ENCODE assay signal across 8 mouse cellular contexts in the genomic region with DNA sequence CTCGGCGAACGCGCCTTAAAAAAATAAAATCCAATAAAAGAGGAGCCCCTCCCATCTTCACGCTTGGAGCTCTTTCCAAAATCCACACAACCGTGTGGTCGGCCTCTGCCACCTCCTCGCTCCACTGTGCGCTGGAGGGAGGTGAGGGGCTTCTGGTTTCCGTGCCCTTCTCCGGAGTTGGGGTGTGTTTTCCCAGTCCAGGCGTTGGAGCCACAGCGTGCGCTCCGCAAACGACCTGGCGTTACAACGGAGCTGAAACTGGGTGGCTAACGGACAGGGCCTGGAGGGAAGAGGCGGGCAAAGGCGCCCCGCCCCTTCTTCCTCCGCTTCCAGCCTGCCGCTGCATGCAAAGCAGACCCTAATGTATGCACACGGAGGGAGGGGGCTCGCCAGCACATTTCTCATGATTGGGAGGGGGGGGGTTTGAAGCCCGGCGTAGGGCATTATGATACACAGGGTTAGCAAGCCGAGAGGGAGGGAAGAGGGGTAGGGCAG. TPM values are rescaled to one million over a fixed set of nuclear protein-coding genes. Genes with fewer than 3 reads are reported as not detected.
DNase-seq lines count a peak whose midpoint lies in the region; ATAC-seq and TF ChIP-seq lines count a peak whose summit lies in the region.

No protein-coding gene starts in this region.

- TF ChIP-seq POLR2A in ES-Bruce4 (IDR thresholded peaks at IDR 0.05; ENCODE audit: insufficient read depth, low read length): peak; percentile 93
- peak; percentile 59; the same call in 1 of the 2 replicates for TF ChIP-seq POLR2A in testis, adult 2 months (IDR thresholded peaks at IDR 0.05; ENCODE audit: control insufficient read depth, low read depth, low read length)

- TF ChIP-seq EP300 in ES-Bruce4 (IDR thresholded peaks at IDR 0.05; ENCODE audit: insufficient read depth, low read depth, low read length): no peak; the same call in 1 of the 2 replicates
- no peak for TF ChIP-seq EP300 in heart, postnatal 0 days (IDR thresholded peaks at IDR 0.05; ENCODE audit: low read depth)

- peak; percentile 83 for ATAC-seq in forebrain, embryonic 12.5 days (ENCODE audit: low FRiP score)
- ATAC-seq in heart, postnatal 0 days (ENCODE audit: insufficient read depth, low read depth): peak; percentile 47
- peak; percentile 37 for ATAC-seq in liver, embryonic 15.5 days (ENCODE audit: insufficient read depth)
- ATAC-seq in neural tube, embryonic 13.5 days (ENCODE audit: low read depth): peak; percentile 73

- H3K4me2 ChIP-seq in forebrain, embryonic 12.5 days: peak overlapping the region; percentile 88
- H3K4me2 ChIP-seq in heart, postnatal 0 days (ENCODE audit: low read depth, low read length): peak overlapping the region; percentile 100
- peak overlapping the region; percentile 99 for H3K4me2 ChIP-seq in liver, embryonic 15.5 days
- peak overlapping the region; percentile 93 for H3K4me2 ChIP-seq in neural tube, embryonic 13.5 days

- under 1% methylated on average over 28 of the region's 29 CpGs for WGBS in forebrain, embryonic 12.5 days
- WGBS in heart, postnatal 0 days: under 1% methylated on average over 29 of the region's 29 CpGs
- 0% methylated on average over 29 of the region's 29 CpGs for WGBS in liver, embryonic 15.5 days (ENCODE audit: insufficient replicate concordance)
- under 1% methylated on average over 29 of the region's 29 CpGs for WGBS in neural tube, embryonic 13.5 days

- no peaks in the 10 kb centered on the region for H3K27me3 ChIP-seq in ES-Bruce4 (ENCODE audit: control insufficient read depth, insufficient read depth, low read length, poor library complexity, severe bottlenecking)
- no peaks in the 10 kb centered on the region for H3K27me3 ChIP-seq in forebrain, embryonic 12.5 days
- no peaks in the 10 kb centered on the region for H3K27me3 ChIP-seq in heart, postnatal 0 days (ENCODE audit: control insufficient read depth, insufficient read depth, low read length)
- peaks cover 31% of the 10 kb centered on the region for H3K27me3 ChIP-seq in liver, embryonic 15.5 days
- H3K27me3 ChIP-seq in neural tube, embryonic 13.5 days: no peaks in the 10 kb centered on the region
- no peaks in the 10 kb centered on the region for H3K27me3 ChIP-seq in testis, adult 2 months (ENCODE audit: control insufficient read depth, insufficient read depth, low read length)

- H3K9ac ChIP-seq in ES-Bruce4 (ENCODE audit: low read depth, poor library complexity, severe bottlenecking): peak overlapping the region; percentile 96
- peak overlapping the region; percentile 81 for H3K9ac ChIP-seq in forebrain, embryonic 12.5 days
- H3K9ac ChIP-seq in heart, postnatal 0 days (replicated peaks; ENCODE audit: low read depth, low read length): peak overlapping the region; percentile 63
- peak overlapping the region; percentile 80 for H3K9ac ChIP-seq in liver, embryonic 15.5 days
- peak overlapping the region; percentile 82 for H3K9ac ChIP-seq in neural tube, embryonic 13.5 days

- no peaks in the 10 kb centered on the region for H3K4me1 ChIP-seq in ES-Bruce4 (ENCODE audit: control insufficient read depth, insufficient read depth, low read length)
- H3K4me1 ChIP-seq in forebrain, embryonic 12.5 days: peaks cover 34% of the 10 kb centered on the region
- peaks cover 18% of the 10 kb centered on the region; the same call in 1 of the 2 replicates for H3K4me1 ChIP-seq in heart, postnatal 0 days (ENCODE audit: control insufficient read depth, insufficient read depth)
- H3K4me1 ChIP-seq in liver, embryonic 15.5 days (replicated peaks): peaks cover 43% of the 10 kb centered on the region
- H3K4me1 ChIP-seq in neural tube, embryonic 13.5 days (replicated peaks): peaks cover 37% of the 10 kb centered on the region
- H3K4me1 ChIP-seq in testis, adult 2 months (ENCODE audit: control insufficient read depth, insufficient read depth, low read length): no peaks in the 10 kb centered on the region; the same call in none of the 2 replicates

- H3K4me3 ChIP-seq in ES-Bruce4 (ENCODE audit: low read depth, low read length): peak overlapping the region; percentile 97
- H3K4me3 ChIP-seq in forebrain, embryonic 12.5 days (replicated peaks): peak overlapping the region; percentile 94
- peak overlapping the region; percentile 94 for H3K4me3 ChIP-seq in heart, postnatal 0 days (ENCODE audit: low read depth, low read length)
- H3K4me3 ChIP-seq in liver, embryonic 15.5 days (replicated peaks): peak overlapping the region; percentile 94
- H3K4me3 ChIP-seq in neural tube, embryonic 13.5 days: peak overlapping the region; percentile 88
- peak overlapping the region; percentile 79 for H3K4me3 ChIP-seq in testis, adult 2 months (ENCODE audit: control insufficient read depth, low read depth, low read length)

- no peak for TF ChIP-seq CTCF in ES-Bruce4 (IDR thresholded peaks at IDR 0.05; ENCODE audit: low read depth, low read length)
- TF ChIP-seq CTCF in heart, postnatal 0 days (IDR thresholded peaks at IDR 0.05; ENCODE audit: low read depth): no peak
- TF ChIP-seq CTCF in testis, adult 2 months (IDR thresholded peaks at IDR 0.05; ENCODE audit: control insufficient read depth, insufficient read depth, insufficient replicate concordance, low read depth, low read length): no peak

- peak; percentile 61 for DNase-seq in c-Kit-positive CD71-positive TER-119-positive erythroid progenitor cells, embryonic 14.5 days (ENCODE audit: low spot score)
- DNase-seq in heart, postnatal 0 days (ENCODE audit: low spot score): peak; percentile 46
- peak; percentile 81 to 87 for DNase-seq in kidney, postnatal 36 days

- H3K9me3 ChIP-seq in ES-Bruce4 (replicated peaks; ENCODE audit: control insufficient read depth, insufficient read depth, low read length, poor library complexity, severe bottlenecking): no peaks in the 10 kb centered on the region
- H3K9me3 ChIP-seq in forebrain, embryonic 12.5 days: no peaks in the 10 kb centered on the region
- no peaks in the 10 kb centered on the region for H3K9me3 ChIP-seq in heart, postnatal 0 days (replicated peaks; ENCODE audit: control insufficient read depth, low read length)
- H3K9me3 ChIP-seq in liver, embryonic 15.5 days (replicated peaks): no peaks in the 10 kb centered on the region
- H3K9me3 ChIP-seq in neural tube, embryonic 13.5 days: no peaks in the 10 kb centered on the region

- H3K27ac ChIP-seq in ES-Bruce4 (ENCODE audit: insufficient read depth, low read length): peak overlapping the region; percentile 85
- peak overlapping the region; percentile 99 for H3K27ac ChIP-seq in forebrain, embryonic 12.5 days
- H3K27ac ChIP-seq in heart, postnatal 0 days (ENCODE audit: low read depth): peak overlapping the region; percentile 88
- peak overlapping the region; percentile 91 for H3K27ac ChIP-seq in liver, embryonic 15.5 days (replicated peaks)
- peak overlapping the region; percentile 100 for H3K27ac ChIP-seq in neural tube, embryonic 13.5 days (replicated peaks)
- H3K27ac ChIP-seq in testis, adult 2 months (ENCODE audit: control insufficient read depth, insufficient read depth, low read depth, low read length): peak overlapping the region; percentile 56

- 0 out of 2 replicates have a peak, but pooled peaks cover 2% of the 10 kb centered on the region for H3K36me3 ChIP-seq in ES-Bruce4 (ENCODE audit: control insufficient read depth, insufficient read depth, low read length, poor library complexity, severe bottlenecking)
- H3K36me3 ChIP-seq in forebrain, embryonic 12.5 days (replicated peaks): peaks cover 9% of the 10 kb centered on the region
- no peaks in the 10 kb centered on the region for H3K36me3 ChIP-seq in heart, postnatal 0 days (replicated peaks; ENCODE audit: control insufficient read depth, insufficient read depth, low read length)
- H3K36me3 ChIP-seq in liver, embryonic 15.5 days (replicated peaks): no peaks in the 10 kb centered on the region
- H3K36me3 ChIP-seq in neural tube, embryonic 13.5 days: no peaks in the 10 kb centered on the region; the same call in 1 of the 2 replicates
- H3K36me3 ChIP-seq in testis, adult 2 months (ENCODE audit: control insufficient read depth, insufficient read depth, low read length): no peaks in the 10 kb centered on the region

RNA-seq across cellular contexts. Expression of gene Kmt2a, which starts 0.9 kb away (rescaled TPM):
- 59.5 and 71.4 TPM in 2 replicates for polyA plus RNA-seq in ES-Bruce4 (2011; ENCODE audit: insufficient read depth, insufficient read length, low read depth, missing spikeins)
- 27.4 and 28.3 TPM in 2 replicates for polyA plus RNA-seq in forebrain, embryonic 12.5 days (2016; fragmentation: Nextera tagmentation; extraction: Ambion mirVana)
- total RNA-seq in heart, postnatal 0 days (2014; rRNA removed; ENCODE audit: low replicate concordance): 4.9 and 7.8 TPM in 2 replicates
- 4.2 and 4.4 TPM in 2 replicates for polyA plus RNA-seq in heart, postnatal 0 days (2015; fragmentation: Nextera tagmentation; extraction: Ambion mirVana)
- 2.9 and 3.4 TPM in 2 replicates for polyA plus RNA-seq in liver, embryonic 15.5 days (2015; fragmentation: Nextera tagmentation; extraction: Ambion mirVana)
- 20.9 and 25.0 TPM in 2 replicates for polyA plus RNA-seq in neural tube, embryonic 13.5 days (2015; fragmentation: Nextera tagmentation; extraction: Ambion mirVana)
- 3.4 and 4.9 TPM in 2 replicates for polyA plus RNA-seq in testis, adult 2 months (2012; rRNA removed)

RNA-seq across cellular contexts. Expression of gene Atp5l, which starts 38.6 kb away (rescaled TPM):
- polyA plus RNA-seq in ES-Bruce4 (2011; ENCODE audit: insufficient read depth, insufficient read length, low read depth, missing spikeins): 166 and 170 TPM in 2 replicates
- polyA plus RNA-seq in forebrain, embryonic 12.5 days (2016; fragmentation: Nextera tagmentation; extraction: Ambion mirVana): 524 and 567 TPM in 2 replicates
- total RNA-seq in heart, postnatal 0 days (2014; rRNA removed; ENCODE audit: low replicate concordance): 688 and 746 TPM in 2 replicates
- polyA plus RNA-seq in heart, postnatal 0 days (2015; fragmentation: Nextera tagmentation; extraction: Ambion mirVana): 2,678 and 2,844 TPM in 2 replicates
- polyA plus RNA-seq in liver, embryonic 15.5 days (2015; fragmentation: Nextera tagmentation; extraction: Ambion mirVana): 396 and 459 TPM in 2 replicates
- polyA plus RNA-seq in neural tube, embryonic 13.5 days (2015; fragmentation: Nextera tagmentation; extraction: Ambion mirVana): 725 and 838 TPM in 2 replicates
- 134 and 141 TPM in 2 replicates for polyA plus RNA-seq in testis, adult 2 months (2012; rRNA removed)

Comparison
In these comparisons a context has a peak if more than half of its experiments do, and no peak if none do; other contexts are left out.
1. Peak in every context shown above with its lines: DNase-seq, ATAC-seq, H3K4me3 ChIP-seq and H3K27ac ChIP-seq.